Mouse (Mus musculus) monocyte, adult 2 months (primary cell): ENCODE results near the gene Tnfrsf8.
"Not testable (repeated sequence)": the region's sequence is repeated elsewhere in the genome, so short reads cannot be mapped to it uniquely, and the experiment has no call there.

Source experiments
- DNase-seq, 2 experiments: peaks; one replicate each; pipeline ENCODE4 v3.0.0; 2022; ENCODE audit warnings: low spot score in 2 of 2, low read depth in 1 of 2

Gene Tnfrsf8

GRCm38 (mm10) chr4:145314836-145315467 lies at the start of gene Tnfrsf8:
Tnfrsf8 (minus strand) TSS chr4:145315164.
- DNase-seq = no peak

- not testable (repeated sequence) for DNase-seq
Measured at GRCm38 (mm10) chr4:145361635-145362034, 46.7 kb upstream of the Tnfrsf8 start.

GRCm38 (mm10) chr4:145361065-145361464 lies 46.1 kb upstream of the Tnfrsf8 start:
- DNase-seq = no peak

GRCm38 (mm10) chr4:145360567-145360966 lies 45.6 kb upstream of the Tnfrsf8 start:
- DNase-seq = no peak

- no peak for DNase-seq
Measured at GRCm38 (mm10) chr4:145356234-145356633, 41.3 kb upstream of the Tnfrsf8 start.

GRCm38 (mm10) chr4:145353855-145354254 lies 38.9 kb upstream of the Tnfrsf8 start:
- DNase-seq = no peak

GRCm38 (mm10) chr4:145344948-145345347 lies 30.0 kb upstream of the Tnfrsf8 start:
- DNase-seq = no peak

- DNase-seq = no peak
Measured at GRCm38 (mm10) chr4:145341879-145342809, 27.2 kb upstream of the Tnfrsf8 start.

GRCm38 (mm10) chr4:145337906-145338858 lies 23.2 kb upstream of the Tnfrsf8 start:
- DNase-seq = no peak

GRCm38 (mm10) chr4:145336587-145336986 lies 21.6 kb upstream of the Tnfrsf8 start:
- DNase-seq = no peak

- DNase-seq = no peak
Measured at GRCm38 (mm10) chr4:145336019-145336418, 21.1 kb upstream of the Tnfrsf8 start.

- no peak for DNase-seq
Measured at GRCm38 (mm10) chr4:145323631-145324030, 8.7 kb upstream of the Tnfrsf8 start.

- no peak for DNase-seq
Measured at GRCm38 (mm10) chr4:145322995-145323627, 8.1 kb upstream of the Tnfrsf8 start.

GRCm38 (mm10) chr4:145322211-145322610 lies 7.2 kb upstream of the Tnfrsf8 start:
- no peak for DNase-seq

- DNase-seq = no peak
Measured at GRCm38 (mm10) chr4:145320624-145321023, 5.7 kb upstream of the Tnfrsf8 start.

GRCm38 (mm10) chr4:145319274-145320226 lies 4.6 kb upstream of the Tnfrsf8 start:
- DNase-seq = no peak

GRCm38 (mm10) chr4:145316708-145317107 lies 1.7 kb upstream of the Tnfrsf8 start:
- no peak for DNase-seq

GRCm38 (mm10) chr4:145313966-145314365 lies 998 bp downstream of the Tnfrsf8 start:
- DNase-seq = no peak

GRCm38 (mm10) chr4:145313256-145313655 lies 1.7 kb downstream of the Tnfrsf8 start:
- no peak for DNase-seq

- DNase-seq = no peak
Measured at GRCm38 (mm10) chr4:145312530-145312929, 2.4 kb downstream of the Tnfrsf8 start.
